Mouse (Mus musculus) thymus, adult 2 months (tissue): ENCODE results near the gene Tmem52. TPM values are rescaled to one million over a fixed set of nuclear protein-coding genes. Genes with fewer than 3 reads are reported as not detected.

Experiments
- DNase-seq: peaks from one replicate; pipeline ENCODE4 v3.0.0; 2021
- H3K27ac ChIP-seq: fragments of 200-500 bp; 2 replicates; pipeline ENCODE4 v1.5.1; 2012; ENCODE audit warnings: low read length, control low read depth; ENCODE audit not compliant: control insufficient read depth, insufficient read depth
- H3K27me3 ChIP-seq: fragments of 200-500 bp; 2 replicates; pipeline ENCODE4 v1.6.1; 2012; ENCODE audit warnings: mild to moderate bottlenecking, low read length, moderate library complexity, mixed read lengths; ENCODE audit not compliant: control insufficient read depth, insufficient read depth
- H3K36me3 ChIP-seq: fragments of 200-500 bp; 2 replicates; pipeline ENCODE4 v1.6.1; 2012; ENCODE audit warnings: mild to moderate bottlenecking, low read length, moderate library complexity; ENCODE audit not compliant: control insufficient read depth, insufficient read depth
- H3K4me1 ChIP-seq: fragments of 200-500 bp; replicated peaks from 2 replicates; pipeline ENCODE4 v1.6.1; 2012; ENCODE audit warnings: low read length; ENCODE audit not compliant: control insufficient read depth, insufficient read depth
- H3K4me3 ChIP-seq: fragments of 200-500 bp; 2 replicates; pipeline ENCODE4 v1.5.1; 2012; ENCODE audit warnings: mild to moderate bottlenecking, low read length, control low read depth, moderate library complexity; ENCODE audit not compliant: control insufficient read depth, insufficient read depth
- CTCF ChIP-seq: fragments of 200-500 bp; IDR thresholded peaks from 2 replicates; pipeline ENCODE4 v1.5.1; 2012; ENCODE audit warnings: mild to moderate bottlenecking, control low read depth, low read length, moderate library complexity, borderline replicate concordance; ENCODE audit not compliant: control insufficient read depth, poor library complexity, insufficient read depth; ENCODE audit errors: extremely low read depth
- POLR2A ChIP-seq: fragments of 200-500 bp; IDR thresholded peaks from 2 replicates; pipeline ENCODE4 v1.6.1; 2012; ENCODE audit warnings: mild to moderate bottlenecking, low read length, control low read depth, moderate library complexity; ENCODE audit not compliant: control insufficient read depth, poor library complexity, insufficient read depth; ENCODE audit errors: extremely low read depth
- WGBS: fragments of 180-500 bp; shearing (Covaris S2); methylation state at CpG from one replicate; pipeline ENCODE4 v1.1.7; 2018; 5-methylcytosine and 5-hydroxymethylcytosine counted together
- polyA plus RNA-seq: library from polyadenylated mRNA; depleted of rRNA; stranded (reverse); fragments of >200 nt; gene quantifications from 2 replicates; pipeline ENCODE4 v1.2.3, GENCODE M21; 2012

Tmem52 gene
- polyA plus RNA-seq, 1 experiment, result 2.1 TPM

- no peak overlapping the region for H3K27ac ChIP-seq
- no peak overlapping the region for H3K4me3 ChIP-seq
- 26% methylated on average over 28 of the region's 28 CpGs for WGBS
- no peaks in the 10 kb centered on the region for H3K27me3 ChIP-seq
- TF ChIP-seq POLR2A, result no peak
- peak; percentile 92 for TF ChIP-seq CTCF
- peak; percentile 77 for DNase-seq
- no peaks in the 10 kb centered on the region for H3K36me3 ChIP-seq
- H3K4me1 ChIP-seq, result no peaks in the 10 kb centered on the region; the same call in 1 of the 2 replicates
These were observed 12.6 kb downstream of the Tmem52 start for GRCm38 (mm10) chr4:155481381-155482124.

- DNase-seq, result no peak
- Histone ChIP-seq H3K36me3 (no peaks in the 10 kb centered on the region), H3K27me3 (no peaks in the 10 kb centered on the region), H3K4me1 (no peaks in the 10 kb centered on the region; the same call in 1 of the 2 replicates), H3K4me3 (no peak overlapping the region), H3K27ac (no peak overlapping the region)
- 97% methylated on average over 6 of the region's 6 CpGs for WGBS
- TF ChIP-seq POLR2A, result no peak
- no peak for TF ChIP-seq CTCF
These were observed 13.2 kb downstream of the Tmem52 start for GRCm38 (mm10) chr4:155482125-155482480.

GRCm38 (mm10) chr4:155482733-155483540, 14.0 kb downstream of the Tmem52 start:
- no peak for DNase-seq
- Histone ChIP-seq H3K4me1 (peaks cover 2% of the 10 kb centered on the region; the same call in 1 of the 2 replicates), H3K27me3 (no peaks in the 10 kb centered on the region), H3K27ac (no peak overlapping the region), H3K36me3 (no peaks in the 10 kb centered on the region), H3K4me3 (no peak overlapping the region)
- TF ChIP-seq POLR2A (no peak), CTCF (no peak)
- 90% methylated on average over 8 of the region's 8 CpGs for WGBS

- Histone ChIP-seq H3K4me1 (peaks cover 9% of the 10 kb centered on the region), H3K4me3 (no peak overlapping the region), H3K36me3 (no peaks in the 10 kb centered on the region), H3K27me3 (no peaks in the 10 kb centered on the region), H3K27ac (no peak overlapping the region)
- no peak for TF ChIP-seq CTCF
- 67% methylated on average over 3 of the region's 3 CpGs for WGBS
- DNase-seq, result no peak
These were observed 16.6 kb downstream of the Tmem52 start for GRCm38 (mm10) chr4:155485521-155485920.

GRCm38 (mm10) chr4:155487746-155488145, 18.8 kb downstream of the Tmem52 start:
- WGBS, result 23% methylated on average over 3 of the region's 3 CpGs
- Histone ChIP-seq H3K36me3 (no peaks in the 10 kb centered on the region), H3K27me3 (no peaks in the 10 kb centered on the region), H3K4me3 (no peak overlapping the region), H3K27ac (no peak overlapping the region), H3K4me1 (peaks cover 16% of the 10 kb centered on the region)
- DNase-seq, result no peak
- TF ChIP-seq CTCF, result no peak
- no peak for TF ChIP-seq POLR2A

GRCm38 (mm10) chr4:155488232-155489025, 19.5 kb downstream of the Tmem52 start:
- Histone ChIP-seq H3K4me3 (no peak overlapping the region), H3K27me3 (no peaks in the 10 kb centered on the region), H3K4me1 (peaks cover 18% of the 10 kb centered on the region), H3K27ac (no peak overlapping the region), H3K36me3 (no peaks in the 10 kb centered on the region)
- DNase-seq, result no peak
- TF ChIP-seq POLR2A, result no peak
- no peak for TF ChIP-seq CTCF
- 74% methylated on average over 8 of the region's 8 CpGs for WGBS
